Mouse (Mus musculus): ENCODE results near the gene Fam126a.

DNA sequence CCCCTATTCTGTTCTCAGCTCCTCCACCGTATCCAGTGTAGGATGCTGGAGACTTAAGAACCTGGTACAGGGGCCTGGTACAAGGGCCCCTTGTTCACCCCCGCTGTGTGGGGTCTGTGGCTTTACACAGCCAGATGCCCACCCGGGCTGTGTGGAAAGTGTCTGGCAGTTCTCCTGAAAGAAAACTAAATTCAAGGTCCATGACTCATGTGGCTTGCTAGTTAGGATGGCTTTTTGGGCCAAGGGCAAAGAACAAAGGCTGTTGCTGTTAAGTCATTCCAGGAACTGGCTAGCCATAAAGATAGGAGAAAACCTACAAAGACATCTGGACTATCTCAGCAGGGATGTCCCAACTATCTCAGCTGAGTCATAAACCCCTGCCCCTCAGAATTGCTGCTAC is 121.2 kb downstream of the Fam126a start:
- TF ChIP-seq POLR2A (IDR thresholded peaks at IDR 0.05; ENCODE audit: extremely low read depth, insufficient read depth, low read length), result no peak
- TF ChIP-seq CTCF (IDR thresholded peaks at IDR 0.05; ENCODE audit: extremely low read depth, insufficient read depth, low read length), result no peak

Measured in cortical plate, adult 2 months (tissue).